Mouse (Mus musculus) effector memory CD4-positive, alpha-beta T cell, adult 5 months (primary cell): ENCODE measurements around the gene Ly6g6f. TPM values are rescaled to one million over a fixed set of nuclear protein-coding genes. Genes with fewer than 3 reads are reported as not detected.

Experiments used
- polyA plus RNA-seq: library from polyadenylated mRNA; unstranded; fragments of 100-300 nt; shearing (Covaris generic); gene quantifications from one replicate; pipeline ENCODE4 v1.2.1, GENCODE M21; 2017

The Ly6g6f gene
- polyA plus RNA-seq: not detected

DNA sequence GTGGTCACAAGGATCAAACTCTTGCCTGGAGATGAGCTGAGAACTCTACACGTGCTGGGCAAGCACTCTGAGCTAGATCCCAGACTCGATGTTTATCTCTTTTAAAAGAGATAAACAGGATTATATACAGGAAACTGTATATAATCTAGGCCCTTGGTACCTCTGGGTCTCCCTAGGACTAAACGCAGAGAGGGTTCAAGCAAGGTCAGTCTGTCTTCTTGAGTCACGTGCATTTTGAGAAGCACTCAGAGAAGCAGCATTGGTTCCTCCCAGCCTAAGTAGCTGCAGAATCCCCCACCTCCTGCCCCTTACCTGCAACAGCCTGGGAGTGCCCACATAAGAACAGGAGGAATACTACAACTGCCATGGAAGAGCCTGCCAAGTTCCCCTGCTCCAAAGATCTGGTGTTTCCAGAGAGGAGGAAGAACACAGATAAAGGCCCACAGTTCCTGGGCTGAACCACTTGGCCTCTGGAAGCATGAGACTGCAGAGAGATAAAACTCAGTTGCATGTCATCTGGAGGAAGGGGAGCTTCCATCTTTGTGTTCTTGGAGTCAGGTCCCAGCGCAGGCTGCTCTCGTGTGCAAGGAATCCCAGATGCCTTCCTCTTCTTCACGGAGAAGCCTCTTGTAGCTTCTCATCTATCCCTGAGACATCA, at the start of gene Ly6g6f:
Ly6g6f (minus strand) TSS at position 403 of the 658 bp plus-strand sequence.

GRCm38 (mm10) chr17:35134801-35135590, 49.6 kb upstream of the Ly6g6f start, which contains the start of gene Bag6:
Bag6 (plus strand) TSS chr17:35135178.

GRCm38 (mm10) chr17:35131500-35132173, 46.2 kb upstream of the Ly6g6f start, which contains the start of gene Apom:
Apom (minus strand) TSS chr17:35132050.

DNA sequence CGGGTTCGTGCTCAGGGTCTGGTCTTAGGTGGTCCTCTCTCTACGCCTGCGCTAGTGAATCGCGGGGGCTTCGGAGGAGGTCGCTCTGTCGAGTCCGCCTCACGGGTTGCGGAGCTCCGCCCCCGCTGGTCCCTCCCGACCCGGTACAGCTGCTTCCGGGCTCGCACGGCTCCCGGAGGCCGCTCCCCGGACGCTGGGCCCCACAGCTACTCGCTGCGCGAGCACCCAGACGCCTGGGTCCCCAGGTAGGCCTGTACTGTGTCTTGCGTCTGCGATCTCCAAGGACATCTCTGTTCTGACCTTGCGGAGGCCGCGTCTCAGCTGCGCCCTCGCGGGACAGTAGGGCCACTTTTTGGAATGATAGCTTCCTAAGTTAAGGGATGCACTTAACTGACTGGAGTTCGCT, 40.8 kb upstream of the Ly6g6f start, which contains the start of gene D17H6S53E:
D17H6S53E (plus strand) TSS at position 168 of the 406 bp plus-strand sequence.

GRCm38 (mm10) chr17:35121871-35122303, 36.5 kb upstream of the Ly6g6f start, which contains the start of gene Csnk2b:
Csnk2b (minus strand) TSS chr17:35122053.

DNA sequence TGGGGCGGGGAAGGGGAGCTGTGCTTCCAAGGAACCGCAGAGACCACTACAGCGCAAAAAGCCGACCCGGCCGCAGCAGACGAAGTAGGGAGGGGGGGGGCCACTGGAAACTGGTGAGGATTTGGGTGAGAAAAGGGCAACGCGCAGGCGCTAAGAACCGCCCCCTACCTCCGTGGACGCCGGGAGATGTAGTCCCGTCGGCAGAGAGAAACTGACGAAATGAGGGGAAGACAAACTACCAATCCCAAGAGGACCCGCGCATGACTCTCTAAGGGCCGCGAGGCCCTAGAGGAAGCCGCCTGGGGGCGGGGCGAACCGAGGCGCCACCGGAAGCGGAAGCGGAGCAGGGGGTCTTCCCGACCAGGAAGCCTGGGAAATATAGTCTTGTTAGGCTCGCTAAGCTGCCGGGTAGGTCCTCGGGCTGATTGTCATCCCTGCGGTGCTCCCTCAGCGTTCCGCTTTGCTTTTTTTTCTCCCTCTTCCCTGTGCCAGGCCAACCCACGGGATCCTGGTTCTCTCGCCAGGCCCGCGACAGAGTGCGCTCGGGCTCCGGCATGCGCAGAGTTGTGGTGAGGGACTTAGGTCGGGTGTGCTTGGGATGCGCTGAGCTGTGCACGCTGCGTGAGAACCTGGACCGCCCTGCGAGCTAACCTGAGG, 35.9 kb upstream of the Ly6g6f start, which contains the start of gene Gpank1:
Gpank1 (plus strand) TSS at position 313 of the 657 bp plus-strand sequence.

GRCm38 (mm10) chr17:35115046-35116019, 29.9 kb upstream of the Ly6g6f start, which contains the start of gene Ly6g5b:
Ly6g5b (minus strand) TSS chr17:35115428.

DNA sequence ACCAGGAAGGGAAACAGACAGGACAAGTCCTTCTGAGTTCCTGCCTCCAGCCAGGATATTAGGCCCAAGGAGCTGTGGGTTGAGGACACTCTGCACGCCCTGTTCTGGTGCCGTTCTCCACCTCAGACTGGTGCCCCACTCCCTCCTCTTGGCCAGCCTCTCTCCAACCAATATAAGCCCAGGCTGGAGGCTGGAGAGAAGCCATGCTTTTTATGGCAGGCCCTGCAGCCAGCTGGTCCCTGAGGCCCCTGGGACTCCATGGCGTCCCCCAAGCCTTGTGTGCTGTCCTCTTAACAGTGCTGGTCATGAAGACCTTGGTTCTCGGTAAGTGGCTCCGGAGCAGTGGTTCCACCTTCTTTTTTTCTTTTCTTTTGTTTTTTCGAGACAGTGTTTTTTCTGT, 22.7 kb upstream of the Ly6g6f start, which contains the start of gene Ly6g5c:
Ly6g5c (plus strand) TSS at position 183 of the 400 bp plus-strand sequence.

DNA sequence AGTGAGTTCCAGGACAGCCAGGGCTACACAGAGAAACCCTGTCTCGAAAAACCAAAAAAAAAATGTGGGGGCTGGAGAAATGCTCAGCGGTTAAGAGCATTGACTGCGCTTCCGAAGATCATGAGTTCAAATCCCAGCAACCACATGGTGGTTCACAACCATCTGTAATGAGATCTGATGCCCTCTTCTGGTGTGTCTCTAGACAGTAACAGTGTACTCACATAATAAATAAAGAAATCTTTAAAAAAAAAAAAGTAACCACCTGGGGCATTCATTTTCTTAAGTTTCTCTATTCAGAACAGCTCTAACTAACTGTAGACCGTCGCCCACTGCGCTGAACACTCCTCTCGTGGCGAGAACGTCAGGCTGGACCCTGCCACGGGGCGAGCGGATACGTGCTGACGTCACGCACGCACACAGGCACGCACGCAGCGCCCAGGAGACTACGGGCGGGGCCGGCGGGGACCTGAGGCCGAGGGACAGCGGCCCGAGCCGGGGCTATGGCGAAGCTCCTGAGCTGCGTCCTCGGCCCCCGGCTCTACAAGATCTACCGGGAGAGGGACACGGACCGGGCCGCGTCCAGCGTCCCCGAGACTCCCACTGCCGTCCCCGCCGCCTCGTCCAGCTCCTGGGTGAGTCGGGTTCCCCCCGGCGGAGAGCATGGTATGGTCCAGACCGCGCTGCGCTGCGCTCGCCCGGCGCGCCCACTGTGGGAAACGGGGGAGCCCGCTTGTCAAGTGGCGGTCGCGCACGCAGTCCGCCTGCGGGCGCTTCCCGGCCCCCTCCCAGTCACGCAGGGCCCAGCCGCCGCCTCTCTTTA, 3.6 kb upstream of the Ly6g6f start, which contains the start of gene Abhd16a:
Abhd16a (plus strand) TSS at position 439 of the 820 bp plus-strand sequence.

GRCm38 (mm10) chr17:35077786-35078233, 7.6 kb downstream of the Ly6g6f start, which contains the start of gene Ly6g6d:
Ly6g6d (minus strand) TSS chr17:35078065.

DNA sequence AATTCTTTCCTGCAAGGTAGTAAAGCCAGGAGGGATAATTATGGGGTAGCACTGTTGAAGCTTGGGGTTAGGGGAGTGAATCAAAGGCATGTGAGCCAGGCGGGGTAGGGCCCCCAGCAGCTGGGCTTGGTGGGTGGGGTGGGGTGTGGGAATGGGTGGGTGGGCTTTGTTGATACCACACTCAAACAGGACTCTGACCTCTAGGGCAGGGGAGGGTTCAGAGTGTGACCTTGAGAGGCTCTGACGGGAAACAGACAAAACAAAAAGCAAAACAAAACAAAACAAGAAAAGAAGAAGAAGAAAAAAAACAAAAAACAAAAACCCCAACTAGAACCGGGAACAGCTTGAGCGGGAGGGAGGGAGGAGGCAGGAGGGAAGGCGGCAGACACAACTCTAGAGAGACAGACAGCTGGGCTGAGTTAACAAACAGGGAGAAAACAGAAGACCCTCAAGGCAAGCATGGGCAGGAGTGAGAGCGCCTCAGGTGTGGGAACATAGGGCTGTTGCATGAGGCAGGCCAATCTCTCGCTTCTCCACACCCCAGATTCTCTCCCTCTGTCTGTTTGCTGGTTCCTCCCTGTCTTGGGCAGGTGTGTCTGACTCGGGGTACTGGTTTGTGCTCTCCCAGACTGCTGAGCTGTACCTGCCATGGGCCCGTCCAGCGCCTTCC, 8.8 kb downstream of the Ly6g6f start, which contains the start of gene Ly6g6e:
Ly6g6e (plus strand) TSS at position 396 of the 670 bp plus-strand sequence.

DNA sequence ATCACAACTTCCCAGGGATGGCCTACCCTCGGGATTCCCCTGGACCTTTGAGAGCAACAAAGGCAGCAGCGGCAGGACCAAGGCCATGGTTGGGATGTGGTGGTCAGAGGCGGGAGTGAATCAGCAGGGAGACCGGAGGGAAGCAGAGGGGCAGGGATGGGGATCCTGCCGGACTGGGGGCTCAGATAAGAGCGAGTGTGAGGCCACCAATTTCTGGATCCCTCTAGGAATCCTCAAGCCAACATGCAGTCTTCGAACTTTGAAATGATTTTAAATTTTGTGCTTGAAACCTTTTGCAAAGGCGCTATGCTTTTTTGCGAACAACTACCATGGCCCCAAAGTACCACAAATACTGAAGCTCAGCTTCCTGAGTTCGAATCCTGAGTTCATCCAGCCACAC, 19.3 kb downstream of the Ly6g6f start, which contains the start of gene Mpig6b:
Mpig6b (minus strand) TSS at position 101 of the 400 bp plus-strand sequence.

GRCm38 (mm10) chr17:35064951-35065947, 20.2 kb downstream of the Ly6g6f start, which contains the start of gene Ly6g6c:
Ly6g6c (plus strand) TSS chr17:35065388.

DNA sequence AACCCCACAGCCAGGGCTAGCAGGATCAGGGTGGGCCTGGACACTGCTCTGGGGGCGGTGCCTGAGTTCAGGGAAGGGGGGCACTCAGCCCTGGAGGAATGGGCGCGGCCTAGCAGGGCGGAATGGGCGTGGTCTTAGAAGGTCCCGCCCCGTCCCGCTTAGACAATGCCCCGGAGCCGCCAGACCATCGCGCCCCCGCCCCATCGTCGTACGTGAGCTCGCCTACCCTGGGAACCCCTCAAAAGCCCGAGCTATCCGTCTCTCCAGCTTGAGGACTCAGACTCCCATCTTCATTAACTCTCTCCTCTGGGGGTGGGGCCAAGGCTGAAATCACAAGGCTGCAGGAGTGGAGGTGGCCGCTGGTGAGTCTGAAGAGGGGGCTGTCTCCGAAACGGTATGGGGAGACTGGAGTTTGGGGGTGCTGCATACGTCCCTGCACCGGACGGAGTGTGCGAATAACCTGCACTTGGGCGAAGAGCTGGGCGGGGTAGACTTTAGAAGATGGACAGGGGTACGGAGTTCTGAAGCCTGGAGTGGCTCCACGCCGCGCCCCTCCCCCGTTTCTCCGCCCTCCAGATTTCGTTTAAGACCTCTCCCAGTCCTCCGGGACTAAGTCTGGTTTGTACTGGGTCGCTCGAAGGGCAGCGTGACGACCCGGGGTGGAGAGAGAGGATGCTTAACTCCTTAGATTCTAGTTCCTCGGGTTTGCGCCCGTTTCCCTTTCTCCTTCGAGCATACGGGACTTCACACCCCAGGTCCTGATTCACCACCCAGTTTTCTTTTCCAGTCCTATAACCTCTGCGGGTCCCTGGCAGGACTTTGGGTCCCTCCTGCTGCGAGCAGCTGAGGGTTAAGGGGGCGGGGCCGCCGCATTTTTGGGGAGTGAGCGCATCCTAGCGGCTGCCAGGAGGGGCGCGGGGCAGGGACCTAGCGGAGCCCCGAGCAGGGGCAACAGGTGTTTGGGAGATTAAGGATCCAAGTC, 26.2 kb downstream of the Ly6g6f start, which contains the start of gene Ddah2:
Ddah2 (plus strand) TSS at position 125 of the 982 bp plus-strand sequence.

GRCm38 (mm10) chr17:35049561-35050016, 35.8 kb downstream of the Ly6g6f start, which contains the start of gene Clic1:
Clic1 (plus strand) TSS chr17:35049966.

